Mouse (Mus musculus) cerebellum, adult 9-10 months (tissue): ENCODE measurements around the gene Olfr92.

Experiments used
- DNase-seq: peaks from one replicate; pipeline ENCODE4 v3.0.0; 2022

Gene Olfr92

GRCm38 (mm10) chr17:37062101-37062641 is 57.7 kb downstream of the Olfr92 start:
- no peak for DNase-seq

DNA sequence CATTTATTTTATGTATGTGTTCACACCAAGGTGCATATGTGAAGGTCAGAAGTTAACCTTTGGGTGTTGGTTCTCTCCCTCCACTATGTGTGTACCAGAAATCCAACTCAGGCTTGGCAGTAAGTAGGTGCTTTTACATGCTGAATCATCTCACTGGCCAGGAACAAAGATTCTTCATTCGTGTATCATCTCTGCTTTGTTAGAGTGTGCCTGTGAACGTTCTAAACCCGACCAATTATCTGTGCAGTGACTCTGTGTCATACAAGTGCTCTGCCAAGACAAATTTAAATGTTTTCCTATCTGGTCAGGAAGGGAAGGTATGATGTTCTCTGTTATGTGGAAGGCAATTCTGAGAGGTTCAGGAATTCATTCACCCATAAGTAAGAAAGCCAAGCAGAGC is 58.5 kb downstream of the Olfr92 start:
- no peak for DNase-seq
